ENCODE assay signal across 26 mouse cellular contexts in the genomic region with DNA sequence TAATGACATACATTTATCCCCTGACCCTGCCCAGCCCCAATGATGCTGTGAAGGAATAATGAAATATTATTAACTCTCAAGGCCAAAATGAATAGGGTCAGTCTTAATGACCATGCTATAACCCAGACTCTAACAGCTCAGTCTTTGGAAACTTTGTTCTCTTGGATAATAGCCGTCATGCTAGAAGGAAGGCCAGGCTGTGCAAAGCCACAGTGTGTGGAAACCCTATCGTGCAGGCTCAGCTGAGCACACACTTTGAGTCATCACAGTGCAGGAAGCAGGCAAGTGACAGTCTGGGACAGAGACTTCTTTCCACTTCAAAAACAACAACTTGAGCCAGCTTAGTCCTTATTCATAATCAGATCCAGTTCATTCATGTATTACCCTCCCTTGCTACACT.
A peak's percentile ranks its signal among the peaks of the same experiment; 100 is the strongest.
DNase-seq lines count a peak whose midpoint lies in the region; ATAC-seq and TF ChIP-seq lines count a peak whose summit lies in the region.
"Had no signal": no experiment of that assay in that cellular context is flagged by ENCODE, and none has a peak within 500 bp of the region (broad histone marks: within the 10 kb centered on the region; RNA-seq: fewer than 3 reads in every experiment).

No protein-coding gene starts in this region.

- WGBS in stomach, postnatal 0 days = 46% methylated on average over 2 of the region's 2 CpGs

- H3K9me3 ChIP-seq in megakaryocyte, embryonic 14.5 days = no peaks in the 10 kb centered on the region
- no peaks in the 10 kb centered on the region for H3K9me3 ChIP-seq in stomach, postnatal 0 days (ENCODE audit: control insufficient read depth, low read length)
- H3K9me3 ChIP-seq: embryonic facial prominence, embryonic 10.5 days; embryonic facial prominence, embryonic 13.5 days; forebrain, embryonic 12.5 days; forebrain, embryonic 15.5 days; hindbrain, embryonic 12.5 days; hindbrain, embryonic 15.5 days; intestine, embryonic 15.5 days had no signal

- H3K4me3 ChIP-seq in megakaryocyte, embryonic 14.5 days (replicated peaks) = peak overlapping the region; percentile 46
- H3K4me3 ChIP-seq in stomach, postnatal 0 days (ENCODE audit: low read depth, low read length) = no peak overlapping the region
- H3K4me3 ChIP-seq: embryonic facial prominence, embryonic 10.5 days; embryonic facial prominence, embryonic 13.5 days; erythroblast, embryonic 14.5 days; forebrain, embryonic 12.5 days; forebrain, embryonic 15.5 days; heart, adult 2 months; hindbrain, embryonic 12.5 days; hindbrain, embryonic 15.5 days; intestine, embryonic 15.5 days had no signal

- H3K36me3 ChIP-seq in megakaryocyte, embryonic 14.5 days (replicated peaks; ENCODE audit: low read length) = no peaks in the 10 kb centered on the region
- H3K36me3 ChIP-seq in stomach, postnatal 0 days (ENCODE audit: control insufficient read depth, insufficient read depth, low read length) = no peaks in the 10 kb centered on the region
- H3K36me3 ChIP-seq: embryonic facial prominence, embryonic 10.5 days; embryonic facial prominence, embryonic 13.5 days; forebrain, embryonic 12.5 days; forebrain, embryonic 15.5 days; hindbrain, embryonic 12.5 days; hindbrain, embryonic 15.5 days; intestine, embryonic 15.5 days had no signal

- H3K27ac ChIP-seq in stomach, postnatal 0 days (replicated peaks) = no peak overlapping the region
- H3K27ac ChIP-seq: embryonic facial prominence, embryonic 10.5 days; embryonic facial prominence, embryonic 13.5 days; forebrain, embryonic 12.5 days; forebrain, embryonic 15.5 days; heart, adult 2 months; hindbrain, embryonic 12.5 days; hindbrain, embryonic 15.5 days; intestine, embryonic 15.5 days had no signal

- no peak for TF ChIP-seq EP300 in stomach, postnatal 0 days (optimal IDR thresholded peaks at IDR 0.05)

- no peak for TF ChIP-seq CTCF in stomach, postnatal 0 days (IDR thresholded peaks at IDR 0.05; ENCODE audit: low read depth)

- H3K4me2 ChIP-seq in stomach, postnatal 0 days (replicated peaks; ENCODE audit: low read depth) = no peak overlapping the region
- H3K4me2 ChIP-seq: embryonic facial prominence, embryonic 13.5 days; forebrain, embryonic 12.5 days; forebrain, embryonic 15.5 days; heart, embryonic 11.5 days; hindbrain, embryonic 12.5 days; hindbrain, embryonic 15.5 days; intestine, embryonic 15.5 days had no signal

- peaks cover 38% of the 10 kb centered on the region for H3K4me1 ChIP-seq in megakaryocyte, embryonic 14.5 days
- no peaks in the 10 kb centered on the region for H3K4me1 ChIP-seq in stomach, postnatal 0 days (replicated peaks; ENCODE audit: control insufficient read depth, insufficient read depth)
- H3K4me1 ChIP-seq: forebrain, embryonic 15.5 days; hindbrain, embryonic 12.5 days; hindbrain, embryonic 15.5 days; intestine, embryonic 15.5 days had no signal

- DNase-seq in adrenal gland, adult (ENCODE audit: inconsistent age in 2 of 2, low spot score in 1 of 2) = peak; percentile 35 to 45
- DNase-seq in adrenal gland, adult 18-20 months (ENCODE audit: low spot score in 2 of 2) = no peak
- DNase-seq in adrenal gland, postnatal 36 days = peak; percentile 14 to 48
- DNase-seq in adrenal gland, postnatal 25 days = no peak
- no peak for DNase-seq in stomach, postnatal 0 days (ENCODE audit: low spot score)
- DNase-seq in lung, postnatal 14 days = no peak
- DNase-seq: B cell, adult 2 months; cerebellum, adult 11-12 months; cerebellum, adult 8-10 months; cerebellum, postnatal 10 days; cerebellum, postnatal 36 days; embryo, embryonic 11 days; gastrocnemius, postnatal 25 days; heart, adult 2 months; kidney, adult 18-20 months had no signal

- no peak overlapping the region for H3K9ac ChIP-seq in stomach, postnatal 0 days (ENCODE audit: low read length)
- H3K9ac ChIP-seq: embryonic facial prominence, embryonic 13.5 days; forebrain, embryonic 12.5 days; forebrain, embryonic 15.5 days; hindbrain, embryonic 12.5 days; hindbrain, embryonic 15.5 days; intestine, embryonic 15.5 days had no signal

- no peak for ATAC-seq in megakaryocyte, adult 5-6 weeks (ENCODE audit: poor library complexity, severe bottlenecking)
- peak; percentile 53; the same call in 1 of the 2 replicates for ATAC-seq in stomach, postnatal 0 days (ENCODE audit: low FRiP score, low TSS enrichment)
- ATAC-seq: forebrain, embryonic 15.5 days; intestine, embryonic 15.5 days had no signal

- peaks cover 3% of the 10 kb centered on the region for H3K27me3 ChIP-seq in megakaryocyte, embryonic 14.5 days (replicated peaks)
- H3K27me3 ChIP-seq in stomach, postnatal 0 days (ENCODE audit: control insufficient read depth, insufficient read depth, low read length) = no peaks in the 10 kb centered on the region
- H3K27me3 ChIP-seq: embryonic facial prominence, embryonic 13.5 days; forebrain, embryonic 15.5 days; hindbrain, embryonic 12.5 days; hindbrain, embryonic 15.5 days; intestine, embryonic 15.5 days had no signal

Comparison
In these comparisons a context has a peak if more than half of its experiments do, and no peak if none do; other contexts are left out.
1. DNase-seq: peak in adrenal gland, adult (2 of 2) and adrenal gland, postnatal 36 days (2 of 2); none in adrenal gland, adult 18-20 months (0 of 2), adrenal gland, postnatal 25 days (single experiment), stomach, postnatal 0 days (single experiment) and lung, postnatal 14 days (single experiment).